Mouse (Mus musculus) bone marrow, adult 2 months (tissue): Measurements from ENCODE around the gene Mad2l2. TPM values are rescaled to one million over a fixed set of nuclear protein-coding genes. Genes with fewer than 3 reads are reported as not detected.
"Not testable (repeated sequence)": the region's sequence is repeated elsewhere in the genome, so short reads cannot be mapped to it uniquely, and the experiment has no call there.

Experiments used
- H3K27ac ChIP-seq: fragments of 200-500 bp; 2 replicates; pipeline ENCODE4 v1.5.1; 2012; ENCODE audit warnings: low read depth, mild to moderate bottlenecking, control low read depth, inconsistent platforms, low read length; ENCODE audit not compliant: control insufficient read depth, poor library complexity, insufficient read depth
- H3K4me1 ChIP-seq: fragments of 200-500 bp; 2 replicates; pipeline ENCODE4 v1.6.1; 2011; ENCODE audit warnings: low read length; ENCODE audit not compliant: control insufficient read depth, insufficient read depth
- H3K4me3 ChIP-seq: fragments of 200-500 bp; replicated peaks from 2 replicates; pipeline ENCODE3; 2011; ENCODE audit warnings: mild to moderate bottlenecking, low read depth, low read length, control low read depth; ENCODE audit not compliant: control insufficient read depth
- CTCF ChIP-seq: fragments of 200-500 bp; IDR thresholded peaks from 2 replicates; pipeline ENCODE4 v1.5.1; 2011; ENCODE audit warnings: low read length, control low read depth; ENCODE audit not compliant: control insufficient read depth, insufficient read depth
- POLR2A ChIP-seq: fragments of 200-500 bp; IDR thresholded peaks from 2 replicates; pipeline ENCODE4 v1.6.1; 2011; ENCODE audit warnings: low read depth, mild to moderate bottlenecking, control low read depth, low read length, borderline replicate concordance; ENCODE audit not compliant: control insufficient read depth
- WGBS: fragments of 180-500 bp; shearing (Covaris S2); methylation state at CpG from one replicate; pipeline ENCODE4 v1.1.7; 2018; 5-methylcytosine and 5-hydroxymethylcytosine counted together
- polyA plus RNA-seq: library from polyadenylated mRNA; stranded (reverse); fragments of >200 nt; gene quantifications from 2 replicates; pipeline ENCODE4 v1.2.4, GENCODE M21; 2011; ENCODE audit warnings: low replicate concordance; ENCODE audit not compliant: missing spikeins, insufficient read depth, insufficient read length

The Mad2l2 gene
- polyA plus RNA-seq, 1 experiment: 13.9 TPM

- TF ChIP-seq CTCF (no peak), POLR2A (no peak)
- 36% methylated on average over 8 of the region's 8 CpGs for WGBS
- H3K27ac ChIP-seq: no peak overlapping the region
These were observed 52.2 kb downstream of the Mad2l2 start for GRCm38 (mm10) chr4:148182363-148182762.

DNA sequence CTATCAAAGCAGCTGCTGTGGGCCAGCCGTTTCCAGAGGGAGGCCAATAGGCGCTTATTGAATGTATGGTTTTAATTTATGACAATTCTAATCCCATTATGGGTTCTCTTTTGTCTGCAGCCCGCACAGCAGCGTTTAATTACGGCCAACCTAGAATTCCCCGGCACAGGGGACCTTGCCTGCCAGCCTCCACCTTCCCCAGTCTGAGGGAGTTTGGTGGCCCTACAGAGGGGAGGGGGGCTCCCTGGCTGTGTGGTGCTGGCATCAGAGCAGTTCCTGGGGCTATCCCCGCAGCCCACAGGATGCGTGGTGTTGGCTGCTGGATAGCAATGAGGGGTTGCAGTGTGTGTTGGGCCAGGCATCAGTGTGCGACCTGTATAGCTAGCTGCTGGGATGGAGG is 54.4 kb downstream of the Mad2l2 start:
- TF ChIP-seq POLR2A (no peak), CTCF (no peak)
- Histone ChIP-seq H3K4me1 (no peaks in the 10 kb centered on the region), H3K27ac (no peak overlapping the region), H3K4me3 (no peak overlapping the region)
- 66% methylated on average over 9 of the region's 9 CpGs for WGBS

More at GRCm38 (mm10) chr4:148182363-148182762, 52.2 kb downstream of the Mad2l2 start:
- no peak overlapping the region for H3K4me3 ChIP-seq
- no peaks in the 10 kb centered on the region for H3K4me1 ChIP-seq

- no peak overlapping the region for H3K27ac ChIP-seq
- no peaks in the 10 kb centered on the region for H3K4me1 ChIP-seq
- no peak for TF ChIP-seq POLR2A
- peak; percentile 30; the same call in 1 of the 2 replicates for TF ChIP-seq CTCF
- H3K4me3 ChIP-seq: no peak overlapping the region
- 57% methylated on average over 4 of the region's 4 CpGs for WGBS
These were observed 55.6 kb downstream of the Mad2l2 start for GRCm38 (mm10) chr4:148185819-148186218.

DNA sequence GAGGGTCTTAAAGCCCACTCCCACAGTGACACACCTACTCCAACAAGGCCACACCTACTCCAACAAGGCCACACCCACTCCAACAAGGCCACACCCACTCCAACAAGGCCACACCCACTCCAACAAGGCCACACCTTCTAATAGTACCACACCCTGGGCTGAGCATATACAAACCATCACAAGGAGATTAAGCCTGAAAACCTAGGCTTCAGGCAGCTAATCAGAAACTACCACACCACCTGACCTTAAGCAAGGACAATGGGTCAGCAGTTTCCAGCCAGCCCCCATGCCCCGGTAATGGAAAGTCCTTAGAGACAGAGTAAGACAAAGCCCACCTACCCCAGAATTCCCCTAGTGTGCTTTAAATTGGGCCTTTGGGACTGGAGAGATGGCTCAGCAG is 58.6 kb downstream of the Mad2l2 start:
- not testable (repeated sequence) for H3K4me3 ChIP-seq, H3K27ac ChIP-seq, H3K4me1 ChIP-seq
- 72% methylated on average over 1 of the region's 1 CpGs for WGBS

DNA sequence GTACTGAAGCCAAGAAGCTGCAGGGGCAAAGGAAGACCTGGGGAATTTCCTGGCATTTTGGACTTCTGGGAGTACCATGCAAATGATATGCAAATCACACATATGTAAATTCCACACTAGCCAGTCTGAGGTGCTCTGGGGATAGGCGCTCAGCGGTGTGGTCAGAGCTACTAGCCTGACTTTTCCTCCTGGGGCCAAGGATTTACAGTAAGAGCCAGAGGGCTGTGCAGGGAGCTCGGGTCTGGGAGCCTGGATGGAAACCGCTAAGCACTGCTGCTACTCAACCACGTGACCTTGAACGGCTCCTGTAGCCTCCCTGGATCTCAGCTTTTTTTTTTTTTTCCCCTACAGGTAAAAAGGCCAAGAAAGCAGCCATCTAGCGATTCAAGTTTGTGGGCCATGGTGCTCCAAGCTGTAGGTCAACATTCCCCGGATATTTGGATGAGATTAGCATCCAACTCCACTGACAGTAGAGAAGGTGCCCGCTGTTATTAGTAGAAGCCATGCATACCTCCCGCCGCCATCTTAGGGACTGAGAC is 62.6 kb downstream of the Mad2l2 start:
- no peak overlapping the region for H3K27ac ChIP-seq
- no peaks in the 10 kb centered on the region for H3K4me1 ChIP-seq
- WGBS: 48% methylated on average over 11 of the region's 11 CpGs
- TF ChIP-seq POLR2A (no peak), CTCF (no peak)
- no peak overlapping the region for H3K4me3 ChIP-seq

- TF ChIP-seq POLR2A: no peak
- Histone ChIP-seq H3K4me1 (no peaks in the 10 kb centered on the region), H3K27ac (no peak overlapping the region), H3K4me3 (no peak overlapping the region)
These were observed 64.2 kb downstream of the Mad2l2 start for GRCm38 (mm10) chr4:148194400-148194799.

Other genes starting within 250 kb of the Mad2l2 start
- gene Mfn2, start 225.7 kb upstream of the Mad2l2 start, polyA plus RNA-seq: 12.1 and 23.5 TPM in 2 replicates
- gene Plod1, start 193.6 kb upstream of the Mad2l2 start, polyA plus RNA-seq: 5.6 and 10.2 TPM in 2 replicates
- gene 2510039O18Rik, start 189.5 kb upstream of the Mad2l2 start, polyA plus RNA-seq: 12.4 and 19.6 TPM in 2 replicates
- not detected in 2 replicates for gene Nppb, start 144.6 kb upstream of the Mad2l2 start, polyA plus RNA-seq
- gene Nppa, start 129.7 kb upstream of the Mad2l2 start, polyA plus RNA-seq: not detected in 2 replicates
- gene Clcn6, start 91.6 kb upstream of the Mad2l2 start, polyA plus RNA-seq: 3.4 and 6.8 TPM in 2 replicates
- 5.2 and 9.6 TPM in 2 replicates for gene Mthfr, start 91.3 kb upstream of the Mad2l2 start, polyA plus RNA-seq
- 10.0 and 20.9 TPM in 2 replicates for gene Agtrap, start 42.4 kb upstream of the Mad2l2 start, polyA plus RNA-seq
- 1.7 and 5.6 TPM in 2 replicates for gene Draxin, start 314 bp downstream of the Mad2l2 start, polyA plus RNA-seq
- gene Fbxo6, start 21.8 kb downstream of the Mad2l2 start, polyA plus RNA-seq: 3.4 and 11.2 TPM in 2 replicates
- 1.7 TPM in 1 of 2 replicates, not detected in the other for gene Fbxo44, start 30.1 kb downstream of the Mad2l2 start, polyA plus RNA-seq
- not detected in 2 replicates for gene Fbxo2, start 30.2 kb downstream of the Mad2l2 start, polyA plus RNA-seq
- gene Disp3, start 157.6 kb downstream of the Mad2l2 start, polyA plus RNA-seq: not detected in 2 replicates